Mouse (Mus musculus) embryo, embryonic 11.5 days (tissue): ENCODE results near the gene Vmn1r177.
"Not testable (repeated sequence)": the region's sequence is repeated elsewhere in the genome, so short reads cannot be mapped to it uniquely, and the experiment has no call there.

Experiments
- DNase-seq: peaks from one replicate; pipeline ENCODE4 v3.0.0-alpha.2; 2012; ENCODE audit warnings: low read depth, low spot score

Gene Vmn1r177

DNA sequence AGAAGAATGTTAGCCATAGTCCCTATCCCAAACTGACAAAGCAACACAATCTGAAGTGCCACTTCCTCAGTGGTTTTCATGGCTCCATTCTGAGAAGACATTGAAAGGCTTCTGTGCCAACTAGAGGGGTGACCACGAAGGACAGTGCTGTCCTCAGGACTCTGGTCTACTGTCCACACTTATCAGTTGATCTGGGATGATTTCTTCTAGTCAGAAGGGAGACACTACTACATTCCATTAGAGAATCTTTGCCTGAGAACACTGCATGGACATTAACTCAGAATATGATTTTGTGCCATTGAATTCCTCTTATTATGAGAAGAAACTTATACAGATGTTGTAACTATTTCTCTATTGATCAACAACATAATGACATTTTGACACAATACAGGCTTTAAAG, at the start of gene Vmn1r177:
Gene Vmn1r177 (minus strand): TSS at position 101 of the 400 bp plus-strand sequence.
- DNase-seq: not testable (repeated sequence)

- no peak for DNase-seq
These were observed 25.5 kb upstream of the Vmn1r177 start, which contains the start of gene Vmn1r178 for GRCm38 (mm10) chr7:23891709-23892108. TSS of gene Vmn1r178 (plus strand) at chr7:23892009.

DNA sequence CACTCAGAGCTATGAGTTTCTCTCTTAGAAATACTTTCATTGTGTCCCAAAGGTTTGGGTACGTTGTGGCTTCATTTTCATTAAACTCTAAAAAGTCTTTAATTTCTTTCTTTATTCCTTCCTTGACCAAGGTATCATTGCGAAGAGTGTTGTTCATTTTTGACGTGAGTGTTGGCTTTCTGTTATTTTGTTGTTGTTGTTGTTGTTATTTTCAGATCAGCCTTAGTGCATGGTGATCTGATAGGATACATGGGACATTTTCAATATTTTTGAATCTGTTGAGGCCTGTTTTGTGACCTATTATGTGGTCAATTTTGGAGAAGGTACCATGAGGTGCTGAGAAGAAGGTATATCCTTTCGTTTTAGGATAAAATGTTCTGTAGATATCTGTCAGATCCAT, 10.7 kb upstream of the Vmn1r177 start:
- DNase-seq: not testable (repeated sequence)

GRCm38 (mm10) chr7:23837272-23837671, 29.0 kb downstream of the Vmn1r177 start, which contains the start of gene Vmn1r176:
TSS of gene Vmn1r176 (minus strand) at chr7:23837372.
- DNase-seq: not testable (repeated sequence)
